Mouse (Mus musculus): ENCODE measurements around the gene Zhx3. TPM values are rescaled to one million over a fixed set of nuclear protein-coding genes. Genes with fewer than 3 reads are reported as not detected.

The Zhx3 gene
- 0.04 and 0.06 TPM in 2 replicates for polyA plus RNA-seq (2012)

DNA sequence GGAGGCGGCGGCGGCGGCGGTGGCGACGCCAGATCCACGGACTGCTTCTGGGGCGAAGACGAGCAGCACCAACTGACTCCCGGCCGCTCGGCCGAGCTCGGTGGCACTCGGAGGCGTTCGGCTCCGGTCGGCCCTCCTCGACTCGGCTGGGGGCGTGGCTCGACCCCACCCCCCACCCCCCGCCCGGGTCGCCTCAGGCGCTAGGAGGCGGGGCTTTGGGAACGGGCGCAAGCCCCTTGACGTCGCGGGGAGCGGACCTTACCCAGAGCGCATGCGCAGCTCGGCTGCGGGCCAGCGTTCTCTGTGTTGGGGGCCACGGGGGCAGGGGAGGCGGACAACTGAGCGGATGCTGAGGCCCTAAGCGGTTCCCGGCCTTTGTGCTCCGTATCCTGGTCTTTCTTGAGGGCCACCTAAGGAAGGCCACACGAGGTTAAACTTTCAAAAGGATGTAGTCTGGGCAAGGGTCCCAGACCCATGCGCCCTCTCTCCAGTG lies at the start of gene Zhx3:
TSS of gene Zhx3 (minus strand) at position 109 of the 493 bp plus-strand sequence.
- Histone ChIP-seq H3K27me3 (ENCODE audit: control insufficient read depth) (no peaks in the 10 kb centered on the region), H3K4me1 (ENCODE audit: control insufficient read depth) (peaks cover 20% of the 10 kb centered on the region), H3K36me3 (ENCODE audit: control insufficient read depth) (no peaks in the 10 kb centered on the region), H3K9me3 (ENCODE audit: control insufficient read depth, low read length) (peaks cover 4% of the 10 kb centered on the region), H3K4me3 (replicated peaks) (peak within 1 kb of the TSS; percentile 80)
- TF ChIP-seq GATA1 (IDR thresholded peaks at IDR 0.05; ENCODE audit: low read length) = no peak
- no peak for TF ChIP-seq TAL1 (IDR thresholded peaks at IDR 0.05; ENCODE audit: low read length)

DNA sequence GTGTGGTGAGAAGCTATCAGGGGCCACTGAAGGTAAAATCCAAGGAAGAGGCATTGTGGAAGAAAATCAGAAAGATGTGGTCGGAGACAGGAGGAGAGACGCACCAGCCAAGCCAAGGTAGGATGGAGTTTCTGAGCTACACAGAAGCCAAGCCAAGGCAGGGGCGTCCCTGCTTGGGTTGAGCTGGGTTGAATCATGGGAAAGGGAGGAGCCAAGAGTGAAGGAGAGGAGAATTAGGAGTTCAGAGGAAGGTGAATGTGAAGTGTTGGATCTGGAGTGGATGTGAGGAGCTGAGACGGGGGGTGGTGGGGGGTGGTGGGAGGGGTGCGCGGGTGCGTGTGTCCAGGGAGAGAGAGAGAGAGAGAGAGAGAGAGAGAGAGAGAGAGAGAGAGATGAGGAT lies 48.5 kb upstream of the Zhx3 start:
- TF ChIP-seq TAL1 (IDR thresholded peaks at IDR 0.05; ENCODE audit: low read length) = no peak
- TF ChIP-seq GATA1 (IDR thresholded peaks at IDR 0.05; ENCODE audit: low read length) = no peak
- Histone ChIP-seq H3K9me3 (ENCODE audit: control insufficient read depth, low read length) (no peaks in the 10 kb centered on the region), H3K4me1 (ENCODE audit: control insufficient read depth) (no peaks in the 10 kb centered on the region), H3K36me3 (ENCODE audit: control insufficient read depth) (no peaks in the 10 kb centered on the region), H3K4me3 (replicated peaks) (no peak overlapping the region), H3K27me3 (ENCODE audit: control insufficient read depth) (no peaks in the 10 kb centered on the region)

DNA sequence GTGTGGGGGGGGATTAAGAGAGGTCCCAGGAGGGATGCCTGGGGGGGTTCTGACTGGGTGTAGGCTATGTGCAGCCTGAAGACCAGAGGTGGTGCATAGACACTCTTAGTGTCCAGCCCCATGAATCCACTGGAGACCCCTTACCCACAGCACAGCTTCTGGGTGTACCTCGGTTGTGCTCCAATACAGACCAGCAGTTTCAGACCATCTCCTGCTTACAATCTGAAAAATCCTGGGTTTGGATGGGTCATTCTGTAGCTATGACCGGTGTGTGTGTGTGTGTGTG lies 46.1 kb upstream of the Zhx3 start:
- H3K4me3 ChIP-seq (replicated peaks) = no peak overlapping the region
- TF ChIP-seq TAL1 (IDR thresholded peaks at IDR 0.05; ENCODE audit: low read length) = no peak
- TF ChIP-seq GATA1 (IDR thresholded peaks at IDR 0.05; ENCODE audit: low read length) = no peak
- no peaks in the 10 kb centered on the region; the same call in 1 of the 2 replicates for H3K27me3 ChIP-seq (ENCODE audit: control insufficient read depth)
- H3K36me3 ChIP-seq (ENCODE audit: control insufficient read depth) = no peaks in the 10 kb centered on the region
- H3K9me3 ChIP-seq (ENCODE audit: control insufficient read depth, low read length) = no peaks in the 10 kb centered on the region
- no peaks in the 10 kb centered on the region for H3K4me1 ChIP-seq (ENCODE audit: control insufficient read depth)

DNA sequence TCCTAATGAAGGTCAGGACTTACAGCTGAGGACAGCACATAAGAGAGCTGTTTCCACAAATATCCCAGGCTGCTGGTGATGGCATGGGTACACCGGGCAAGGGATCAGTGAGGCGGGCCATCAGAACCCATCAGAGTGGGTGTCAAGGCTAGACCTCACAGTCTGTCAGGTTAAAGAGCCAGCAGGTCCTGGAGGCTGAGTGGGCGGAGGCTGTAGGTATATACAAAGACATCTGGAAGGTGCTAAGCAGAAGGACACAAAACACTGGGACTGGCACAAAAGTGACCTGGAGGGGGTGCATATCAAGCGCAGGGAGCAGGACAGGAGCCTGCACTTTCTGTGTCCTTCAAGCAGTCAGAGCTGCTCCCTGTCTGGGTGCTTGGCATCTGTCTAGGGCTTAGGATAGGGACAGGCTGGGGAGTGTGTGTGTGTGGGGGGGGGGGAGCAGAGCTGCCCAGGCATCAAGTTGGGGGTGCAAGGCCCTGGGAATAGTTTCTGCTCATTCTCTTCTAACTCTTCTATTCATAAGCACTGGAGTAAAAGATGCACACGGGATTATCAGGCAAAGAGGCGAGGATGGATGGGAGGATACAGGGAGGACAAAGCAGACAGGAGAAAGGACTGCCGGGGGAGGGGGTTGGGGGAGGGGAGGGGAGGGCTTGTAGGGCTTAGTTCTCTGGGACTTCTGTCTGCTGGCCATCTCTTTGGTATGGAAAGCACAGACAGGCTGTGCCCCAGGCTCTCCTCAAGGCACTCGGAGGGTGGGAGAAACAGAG lies 45.5 kb upstream of the Zhx3 start:
- peaks cover 5% of the 10 kb centered on the region for H3K27me3 ChIP-seq (ENCODE audit: control insufficient read depth)
- H3K36me3 ChIP-seq (ENCODE audit: control insufficient read depth) = no peaks in the 10 kb centered on the region
- no peaks in the 10 kb centered on the region for H3K9me3 ChIP-seq (ENCODE audit: control insufficient read depth, low read length)
- H3K4me1 ChIP-seq (ENCODE audit: control insufficient read depth) = no peaks in the 10 kb centered on the region
- no peak overlapping the region for H3K4me3 ChIP-seq (replicated peaks)
- TF ChIP-seq GATA1 (IDR thresholded peaks at IDR 0.05; ENCODE audit: low read length) (no peak), TAL1 (IDR thresholded peaks at IDR 0.05; ENCODE audit: low read length) (no peak)

DNA sequence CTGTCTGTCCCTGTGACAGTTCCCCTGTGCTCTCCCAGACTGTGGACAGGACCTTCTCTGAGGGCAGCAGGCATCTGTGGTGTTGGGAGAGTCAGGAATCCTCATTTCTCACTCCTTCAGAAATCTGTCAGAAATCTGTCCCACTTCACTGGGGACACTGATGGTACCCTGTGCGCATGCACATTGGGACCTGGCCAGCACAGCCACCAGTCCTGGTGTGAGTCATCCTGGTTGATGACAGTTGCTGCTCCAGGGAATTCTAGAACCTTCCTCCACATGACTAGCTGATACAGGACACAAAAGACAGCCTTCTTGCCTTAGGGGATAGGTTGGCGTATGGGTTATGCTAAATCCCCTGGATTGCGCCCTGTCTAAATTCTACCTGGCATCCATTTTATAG lies 44.5 kb upstream of the Zhx3 start:
- Histone ChIP-seq H3K27me3 (ENCODE audit: control insufficient read depth) (peaks cover 15% of the 10 kb centered on the region), H3K4me3 (replicated peaks) (no peak overlapping the region), H3K36me3 (ENCODE audit: control insufficient read depth) (no peaks in the 10 kb centered on the region), H3K4me1 (ENCODE audit: control insufficient read depth) (no peaks in the 10 kb centered on the region), H3K9me3 (ENCODE audit: control insufficient read depth, low read length) (no peaks in the 10 kb centered on the region)
- TF ChIP-seq TAL1 (IDR thresholded peaks at IDR 0.05; ENCODE audit: low read length) = no peak
- TF ChIP-seq GATA1 (IDR thresholded peaks at IDR 0.05; ENCODE audit: low read length) = no peak

DNA sequence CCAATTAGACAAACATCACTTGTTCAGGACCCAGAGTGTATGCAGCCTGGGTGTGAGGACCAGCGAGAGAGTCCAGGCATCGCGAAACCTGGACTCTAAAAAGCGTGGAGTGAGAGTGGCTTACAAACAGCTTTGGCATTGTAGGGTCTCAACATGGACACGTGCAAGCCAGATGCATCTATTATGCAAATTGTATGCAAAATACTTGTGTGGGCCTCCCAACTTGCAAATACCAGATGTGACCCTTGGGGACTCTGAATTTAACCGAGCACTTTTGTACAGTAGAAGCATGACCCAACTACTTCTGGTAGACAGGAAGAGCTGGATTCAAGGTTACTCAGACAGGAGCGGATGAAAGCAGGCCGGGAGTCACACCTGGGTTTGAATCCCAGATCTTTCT lies 43.9 kb upstream of the Zhx3 start:
- Histone ChIP-seq H3K27me3 (ENCODE audit: control insufficient read depth) (peaks cover 21% of the 10 kb centered on the region), H3K4me1 (ENCODE audit: control insufficient read depth) (no peaks in the 10 kb centered on the region)
- TF ChIP-seq TAL1 (IDR thresholded peaks at IDR 0.05; ENCODE audit: low read length) (no peak), GATA1 (IDR thresholded peaks at IDR 0.05; ENCODE audit: low read length) (no peak)

DNA sequence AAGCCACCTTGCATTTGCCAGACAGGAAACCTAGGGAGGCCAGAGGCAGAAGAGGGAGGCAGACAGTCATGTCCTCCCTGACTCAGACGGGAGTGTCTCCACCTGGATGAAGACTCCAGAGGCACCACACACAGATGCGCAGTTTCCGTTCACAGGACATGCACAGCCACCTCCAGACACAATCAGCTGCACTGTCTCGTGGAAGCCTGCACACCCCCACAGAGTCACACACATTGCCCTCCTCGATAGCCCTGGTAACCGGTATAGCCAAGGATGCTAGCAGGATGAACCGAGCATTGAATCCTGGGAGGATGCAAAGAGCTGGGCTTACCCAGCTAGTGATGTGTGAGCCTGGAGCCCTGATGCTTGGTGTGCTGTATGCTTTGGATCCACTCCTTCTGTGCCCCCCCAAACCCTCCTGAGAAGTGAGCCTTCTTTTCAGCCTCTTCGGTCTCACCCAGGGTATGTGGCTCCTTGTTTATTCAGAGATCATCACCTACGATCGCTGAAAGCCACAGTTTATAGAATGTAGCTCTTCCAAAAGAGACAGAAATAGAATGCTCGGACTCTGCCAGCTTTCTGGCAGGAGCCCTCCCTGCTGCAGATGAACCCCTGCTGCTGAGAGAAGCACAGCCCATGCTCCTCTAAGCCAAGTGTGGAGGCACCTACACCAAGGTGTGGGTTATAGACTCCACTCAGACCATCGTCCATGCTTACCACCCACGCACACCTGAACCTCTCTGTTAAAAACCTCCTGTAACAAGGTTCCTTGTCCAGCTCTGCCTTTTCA lies 43.2 kb upstream of the Zhx3 start:
- no peak for TF ChIP-seq TAL1 (IDR thresholded peaks at IDR 0.05; ENCODE audit: low read length)
- no peak for TF ChIP-seq GATA1 (IDR thresholded peaks at IDR 0.05; ENCODE audit: low read length)
- Histone ChIP-seq H3K27me3 (ENCODE audit: control insufficient read depth) (peaks cover 28% of the 10 kb centered on the region), H3K4me3 (replicated peaks) (no peak overlapping the region), H3K36me3 (ENCODE audit: control insufficient read depth) (no peaks in the 10 kb centered on the region), H3K9me3 (ENCODE audit: control insufficient read depth, low read length) (no peaks in the 10 kb centered on the region), H3K4me1 (ENCODE audit: control insufficient read depth) (no peaks in the 10 kb centered on the region)

More for the DNA sequence above, 43.9 kb upstream of the Zhx3 start:
- H3K4me3 ChIP-seq (replicated peaks) = no peak overlapping the region
- H3K9me3 ChIP-seq (ENCODE audit: control insufficient read depth, low read length) = no peaks in the 10 kb centered on the region
- H3K36me3 ChIP-seq (ENCODE audit: control insufficient read depth) = no peaks in the 10 kb centered on the region

DNA sequence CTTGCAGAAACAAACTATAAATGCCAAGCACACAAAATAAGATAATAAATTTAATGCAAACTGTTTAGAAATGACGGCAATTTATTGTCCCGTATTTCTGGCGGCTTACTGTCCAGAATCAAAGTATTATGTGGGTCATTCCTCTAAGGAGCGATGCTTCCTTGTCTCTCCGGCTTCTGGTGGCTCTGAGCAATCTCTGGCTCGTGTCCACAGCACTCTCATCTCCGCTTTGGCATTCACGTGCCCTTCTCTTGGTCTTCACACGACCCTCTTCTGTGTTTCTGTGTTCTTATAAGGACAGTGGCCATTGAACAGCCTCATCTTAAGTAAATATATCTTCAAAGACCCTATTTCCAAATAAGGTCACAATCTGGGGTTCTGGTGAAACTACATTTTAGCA lies 41.9 kb upstream of the Zhx3 start:
- Histone ChIP-seq H3K36me3 (ENCODE audit: control insufficient read depth) (no peaks in the 10 kb centered on the region), H3K9me3 (ENCODE audit: control insufficient read depth, low read length) (no peaks in the 10 kb centered on the region), H3K4me3 (replicated peaks) (no peak overlapping the region), H3K27me3 (ENCODE audit: control insufficient read depth) (peaks cover 38% of the 10 kb centered on the region), H3K4me1 (ENCODE audit: control insufficient read depth) (no peaks in the 10 kb centered on the region)
- TF ChIP-seq GATA1 (IDR thresholded peaks at IDR 0.05; ENCODE audit: low read length) (no peak), TAL1 (IDR thresholded peaks at IDR 0.05; ENCODE audit: low read length) (no peak)

DNA sequence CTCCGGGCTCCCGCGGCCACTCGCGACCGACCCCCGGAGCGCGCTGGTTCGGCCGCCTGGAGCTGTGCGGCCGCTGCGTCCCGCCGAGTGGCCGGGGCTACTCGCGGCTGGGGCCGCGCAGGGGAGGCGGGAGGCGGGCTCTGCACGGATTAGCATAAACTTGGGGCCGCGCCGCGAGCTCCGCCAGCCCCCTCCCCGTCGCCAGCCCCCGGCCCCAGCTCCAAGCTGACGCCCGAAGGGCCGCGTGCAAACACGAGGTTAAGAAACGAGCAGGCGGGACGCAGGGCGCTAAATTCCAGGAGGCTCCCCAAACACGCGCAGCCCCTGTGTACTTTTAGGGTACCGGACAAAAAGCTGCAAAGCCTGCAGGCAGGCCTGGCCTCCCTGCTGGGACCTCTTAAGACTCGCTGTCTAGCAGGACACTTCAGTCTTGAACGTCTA lies 39.5 kb upstream of the Zhx3 start, which contains the start of gene Emilin3:
TSS of gene Emilin3 (minus strand) at position 98 of the 441 bp plus-strand sequence.
- H3K4me3 ChIP-seq (replicated peaks) = no peak within 1 kb of the TSS
- H3K4me1 ChIP-seq (ENCODE audit: control insufficient read depth) = no peaks in the 10 kb centered on the region

More for the DNA sequence above, 39.5 kb upstream of the Zhx3 start, which contains the start of gene Emilin3:
- H3K36me3 ChIP-seq (ENCODE audit: control insufficient read depth) = no peaks in the 10 kb centered on the region
- TF ChIP-seq TAL1 (IDR thresholded peaks at IDR 0.05; ENCODE audit: low read length) (no peak), GATA1 (IDR thresholded peaks at IDR 0.05; ENCODE audit: low read length) (no peak)
- peaks cover 40% of the 10 kb centered on the region for H3K27me3 ChIP-seq (ENCODE audit: control insufficient read depth)
- no peaks in the 10 kb centered on the region for H3K9me3 ChIP-seq (ENCODE audit: control insufficient read depth, low read length)
